Mouse (Mus musculus) liver, postnatal 0 days (tissue): Measurements from ENCODE around the gene Ap1m2. TPM values are rescaled to one million over a fixed set of nuclear protein-coding genes. Genes with fewer than 3 reads are reported as not detected.
"Not testable (repeated sequence)": the region's sequence is repeated elsewhere in the genome, so short reads cannot be mapped to it uniquely, and the experiment has no call there.

ENCODE experiments used
- ATAC-seq: fragments of 200-750 bp; cut with Nextera tagmentation; 2 replicates; pipeline ENCODE4 v1.8.0; 2017; ENCODE audit warnings: mild to moderate bottlenecking, moderate library complexity
- DNase-seq: peaks from one replicate; pipeline ENCODE4 v3.0.0-alpha.2; 2016
- H3K27ac ChIP-seq: fragments of 300-500 bp; sonication (generic); 2 replicates; pipeline ENCODE4 v1.5.1; 2014; ENCODE audit warnings: antibody characterized with exemption, moderate library complexity, mild to moderate bottlenecking, low read depth
- H3K27me3 ChIP-seq: fragments of 300-500 bp; sonication (generic); 2 replicates; pipeline ENCODE4 v1.6.1; 2014; ENCODE audit warnings: low read length, control low read depth, mixed read lengths; ENCODE audit not compliant: insufficient read depth
- H3K36me3 ChIP-seq: fragments of 300-500 bp; sonication (generic); replicated peaks from 2 replicates; pipeline ENCODE4 v1.6.1; 2014; ENCODE audit warnings: mild to moderate bottlenecking, control low read depth, low read length, moderate library complexity, mixed read lengths; ENCODE audit not compliant: insufficient read depth
- H3K4me1 ChIP-seq: fragments of 300-500 bp; sonication (generic); 2 replicates; pipeline ENCODE4 v1.6.1; 2014; ENCODE audit warnings: antibody characterized with exemption, mild to moderate bottlenecking, control low read depth; ENCODE audit not compliant: insufficient read depth
- H3K4me2 ChIP-seq: fragments of 300-500 bp; sonication (generic); 2 replicates; pipeline ENCODE4 v1.6.1; 2014; ENCODE audit warnings: low read depth, mild to moderate bottlenecking, low read length, moderate library complexity, mixed read lengths
- H3K4me3 ChIP-seq: fragments of 300-500 bp; sonication (generic); 2 replicates; pipeline ENCODE4 v1.5.1; 2014; ENCODE audit warnings: low read depth, low read length
- H3K9ac ChIP-seq: fragments of 300-500 bp; sonication (generic); replicated peaks from 2 replicates; pipeline ENCODE4 v1.6.1; 2014; ENCODE audit warnings: mild to moderate bottlenecking, moderate library complexity
- H3K9me3 ChIP-seq: fragments of 300-500 bp; sonication (generic); 2 replicates; pipeline ENCODE4 v1.6.1; 2016; ENCODE audit warnings: mild to moderate bottlenecking, control low read depth, low read length, mixed read lengths
- CTCF ChIP-seq: sonication (generic); IDR thresholded peaks from 2 replicates; pipeline ENCODE4 v1.5.1; 2016; ENCODE audit warnings: antibody characterized with exemption, low read depth
- EP300 ChIP-seq: IDR thresholded peaks from 2 replicates; pipeline ENCODE4 v1.6.1; 2016; ENCODE audit warnings: antibody characterized with exemption, low read depth, mild to moderate bottlenecking
- WGBS: fragments of 180-500 bp; shearing (Covaris S2); extraction: QIAGEN DNeasy Blood & Tissue Kit; methylation state at CpG from one replicate; pipeline ENCODE4 v1.1.7; 2014; ENCODE audit not compliant: insufficient replicate concordance; 5-methylcytosine and 5-hydroxymethylcytosine counted together
- polyA plus RNA-seq: library from polyadenylated mRNA; unstranded; fragments of >200 nt; fragmentation: Nextera tagmentation; extraction: Ambion mirVana; gene quantifications from 2 replicates; pipeline ENCODE4 v1.2.1, GENCODE M21; 2015

The Ap1m2 gene
- polyA plus RNA-seq, 1 experiment from 2014 or later = 0.54 TPM

DNA sequence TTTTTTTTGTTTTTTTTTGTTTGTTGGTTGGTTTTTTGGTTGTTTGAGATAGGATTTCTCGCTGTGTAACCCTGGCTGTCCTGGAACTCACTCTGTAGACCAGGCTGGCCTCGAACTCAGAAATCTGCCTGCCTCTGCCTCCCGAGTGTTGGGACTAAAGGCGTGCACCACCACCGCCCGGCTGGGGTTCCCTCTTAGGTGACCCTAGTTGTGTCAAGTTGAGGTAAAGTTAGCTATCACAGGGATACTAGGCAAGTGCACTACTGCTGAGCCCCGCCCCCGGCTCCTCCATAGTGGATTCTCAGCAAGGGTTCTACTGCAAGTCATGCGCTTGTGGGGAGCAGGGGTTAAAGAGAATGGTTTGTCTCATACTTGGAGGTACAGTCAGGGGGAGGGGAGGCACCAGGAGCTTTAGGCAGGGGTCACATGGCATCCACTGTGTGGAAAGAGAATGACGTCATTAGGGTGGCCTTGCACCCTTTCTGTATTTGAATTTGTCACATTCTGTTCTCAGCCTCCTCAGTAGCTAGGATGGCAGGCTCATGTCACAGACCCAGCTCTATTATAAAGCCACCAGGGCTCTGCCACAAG, 17.7 kb upstream of the Ap1m2 start:
- Histone ChIP-seq H3K4me1 (peaks cover 32% of the 10 kb centered on the region), H3K27ac (no peak overlapping the region), H3K9ac (no peak overlapping the region), H3K9me3 (no peaks in the 10 kb centered on the region), H3K4me3 (no peak overlapping the region), H3K27me3 (no peaks in the 10 kb centered on the region), H3K36me3 (no peaks in the 10 kb centered on the region), H3K4me2 (no peak overlapping the region)
- TF ChIP-seq EP300 (no peak), CTCF (no peak)
- peak; percentile 48; the same call in 1 of the 2 replicates for ATAC-seq
- WGBS = 82% methylated on average over 10 of the region's 10 CpGs
- DNase-seq = no peak

DNA sequence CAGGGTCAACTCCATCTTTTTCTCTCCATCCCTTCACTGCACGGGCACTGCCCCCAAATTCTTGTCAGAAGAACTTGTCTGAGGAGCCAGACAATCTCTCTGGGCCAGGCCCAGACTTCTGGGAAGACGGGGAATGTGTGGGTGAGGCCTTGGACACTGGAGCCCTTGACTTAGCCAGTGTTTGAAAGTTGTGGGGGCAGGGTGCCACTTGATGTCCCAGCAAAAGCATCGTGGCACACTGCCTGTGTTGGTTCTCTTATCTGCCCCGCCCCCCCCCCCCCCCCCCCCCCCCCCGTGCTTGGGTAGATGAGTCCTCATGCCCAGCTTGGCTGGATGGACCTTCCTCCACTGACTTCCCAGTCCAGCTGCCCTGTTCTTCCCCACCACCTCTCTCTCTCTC, 16.9 kb upstream of the Ap1m2 start:
- Histone ChIP-seq H3K36me3 (no peaks in the 10 kb centered on the region), H3K9ac (no peak overlapping the region), H3K4me1 (peaks cover 32% of the 10 kb centered on the region), H3K27me3 (no peaks in the 10 kb centered on the region), H3K9me3 (no peaks in the 10 kb centered on the region), H3K4me3 (no peak overlapping the region), H3K27ac (no peak overlapping the region), H3K4me2 (no peak overlapping the region)
- DNase-seq (no peak), ATAC-seq (no peak)
- 44% methylated on average over 3 of the region's 5 CpGs for WGBS
- TF ChIP-seq CTCF = no peak
- TF ChIP-seq EP300 = no peak

DNA sequence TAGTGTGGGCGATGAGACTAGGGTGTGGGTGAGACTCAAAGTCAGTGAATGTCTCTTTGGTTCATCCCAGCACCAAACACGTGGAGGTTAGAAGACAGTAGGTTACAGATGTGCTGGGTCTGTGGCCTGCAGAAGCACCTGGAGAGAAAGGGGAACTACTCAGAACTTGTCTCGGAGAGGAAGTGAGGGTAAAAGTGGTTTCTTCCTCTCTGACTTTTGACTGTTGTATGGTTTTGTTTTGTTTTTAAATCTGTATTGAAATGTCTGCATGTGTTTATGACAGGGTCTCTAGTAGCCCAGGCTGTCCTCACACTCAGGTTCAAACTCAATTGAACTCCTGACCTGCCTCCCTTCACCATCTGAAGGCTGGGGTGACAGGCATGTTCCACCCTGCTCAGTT, 15.9 kb upstream of the Ap1m2 start:
- DNase-seq (no peak), ATAC-seq (peak; percentile 35; the same call in 1 of the 2 replicates)
- Histone ChIP-seq H3K4me1 (peaks cover 32% of the 10 kb centered on the region), H3K9ac (no peak overlapping the region), H3K9me3 (no peaks in the 10 kb centered on the region), H3K4me3 (no peak overlapping the region; the same call in 1 of the 2 replicates), H3K4me2 (0 out of 2 replicates have a peak overlapping the region, but pooled peaks have one; percentile 32), H3K27ac (peak overlapping the region; percentile 66), H3K36me3 (no peaks in the 10 kb centered on the region; the same call in 1 of the 2 replicates), H3K27me3 (no peaks in the 10 kb centered on the region)
- TF ChIP-seq EP300 (no peak), CTCF (no peak)
- WGBS = 25% methylated on average over 3 of the region's 3 CpGs

DNA sequence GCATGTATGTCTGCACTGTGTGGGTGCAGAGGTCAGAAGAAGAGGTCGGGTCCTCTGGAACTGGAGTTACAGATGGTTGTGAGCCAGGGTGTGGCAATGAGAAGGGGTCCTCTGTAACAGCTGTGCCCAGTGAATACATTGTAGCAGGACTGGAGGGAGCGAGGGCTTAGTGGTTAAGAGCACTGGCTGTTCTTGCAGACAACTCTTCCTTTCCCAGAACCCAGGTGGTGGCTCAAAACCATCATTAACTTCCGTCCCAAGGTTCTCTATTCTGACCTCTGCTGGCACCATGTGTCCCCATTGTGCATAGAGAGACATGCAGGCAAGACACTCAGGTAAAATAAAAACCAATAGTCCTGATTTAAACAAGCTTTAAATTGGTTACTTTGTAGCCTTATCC, 15.4 kb upstream of the Ap1m2 start:
- ATAC-seq = no peak
- H3K27ac ChIP-seq = peak overlapping the region; percentile 66

DNA sequence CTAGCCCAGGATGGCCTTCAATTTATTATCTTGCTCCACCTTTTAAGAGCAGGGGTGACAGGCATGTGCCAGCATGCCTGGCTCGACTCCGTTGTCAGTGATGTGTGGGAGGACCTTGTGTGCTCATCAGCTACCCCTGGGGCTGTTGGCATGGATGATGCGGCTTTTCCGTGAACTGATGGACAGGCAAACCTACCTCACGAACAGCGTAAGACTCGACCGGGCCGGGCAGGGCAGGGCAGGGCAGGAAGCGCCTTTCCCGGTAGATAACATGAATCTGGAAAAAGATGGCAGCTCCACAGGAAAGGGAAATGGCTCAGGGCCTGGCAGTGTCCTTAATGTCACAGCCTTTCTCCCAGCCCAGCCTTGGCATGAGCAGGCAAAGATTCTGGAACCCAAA, 12.1 kb upstream of the Ap1m2 start:
- 60% methylated on average over 11 of the region's 11 CpGs for WGBS
- no peak for ATAC-seq

More for the DNA sequence above, 15.4 kb upstream of the Ap1m2 start:
- Histone ChIP-seq H3K4me3 (no peak overlapping the region; the same call in 1 of the 2 replicates), H3K4me2 (0 out of 2 replicates have a peak overlapping the region, but pooled peaks have one; percentile 27), H3K36me3 (no peaks in the 10 kb centered on the region; the same call in 1 of the 2 replicates), H3K4me1 (peaks cover 27% of the 10 kb centered on the region), H3K9ac (no peak overlapping the region), H3K9me3 (no peaks in the 10 kb centered on the region), H3K27me3 (no peaks in the 10 kb centered on the region)
- 32% methylated on average over 3 of the region's 3 CpGs for WGBS
- TF ChIP-seq EP300 (no peak), CTCF (peak; percentile 31; the same call in 1 of the 2 replicates)
- no peak for DNase-seq

DNA sequence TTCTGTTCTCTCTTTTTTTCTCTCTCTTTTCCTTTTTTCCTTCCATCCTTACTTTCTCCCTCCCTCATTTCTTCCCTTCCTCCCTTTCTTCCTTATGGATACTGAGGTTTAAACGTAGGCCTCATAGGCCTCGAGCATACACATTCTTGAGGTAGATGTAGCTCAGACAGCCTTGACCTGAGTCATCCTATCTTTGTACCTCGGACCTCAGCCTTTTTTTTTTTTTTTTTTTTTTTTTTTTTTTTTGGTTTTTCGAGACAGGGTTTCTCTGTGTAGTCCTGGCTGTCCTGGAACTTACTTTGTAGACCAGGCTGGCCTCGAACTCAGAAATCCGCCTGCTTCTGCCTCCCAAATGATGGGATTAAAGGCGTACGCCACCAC, 10.8 kb upstream of the Ap1m2 start:
- H3K4me1 ChIP-seq = peaks cover 28% of the 10 kb centered on the region
- H3K4me3 ChIP-seq, ATAC-seq, H3K36me3 ChIP-seq, H3K27ac ChIP-seq, DNase-seq, H3K9ac ChIP-seq, H3K27me3 ChIP-seq, H3K9me3 ChIP-seq: not testable (repeated sequence)
- H3K4me2 ChIP-seq = 0 out of 2 replicates have a peak overlapping the region, but pooled peaks have one; percentile 11
- 69% methylated on average over 8 of the region's 8 CpGs for WGBS

More for the DNA sequence above, 12.1 kb upstream of the Ap1m2 start:
- no peaks in the 10 kb centered on the region for H3K9me3 ChIP-seq
- TF ChIP-seq CTCF (no peak), EP300 (no peak; the same call in 1 of the 2 replicates)
- H3K27me3 ChIP-seq = no peaks in the 10 kb centered on the region
- peaks cover 34% of the 10 kb centered on the region for H3K4me1 ChIP-seq
- H3K4me2 ChIP-seq = no peak overlapping the region
- no peak overlapping the region for H3K9ac ChIP-seq
- no peaks in the 10 kb centered on the region; the same call in 1 of the 2 replicates for H3K36me3 ChIP-seq
- H3K4me3 ChIP-seq = no peak overlapping the region
- DNase-seq = no peak
- H3K27ac ChIP-seq = no peak overlapping the region
